Mouse (Mus musculus) stomach, postnatal 0 days (tissue): Measurements from ENCODE around the gene Mgst3. TPM values are rescaled to one million over a fixed set of nuclear protein-coding genes. Genes with fewer than 3 reads are reported as not detected.

ENCODE experiments used
- ATAC-seq: fragments of 200-750 bp; cut with Nextera tagmentation; 2 replicates; pipeline ENCODE4 v1.8.0; 2017; ENCODE audit not compliant: low FRiP score, low TSS enrichment
- DNase-seq: peaks from one replicate; pipeline ENCODE4 v3.0.0-alpha.2; 2016; ENCODE audit warnings: low spot score
- H3K27ac ChIP-seq: fragments of 300-500 bp; sonication (generic); replicated peaks from 2 replicates; pipeline ENCODE4 v1.5.1; 2014; ENCODE audit warnings: mild to moderate bottlenecking, control low read depth
- H3K27me3 ChIP-seq: fragments of 300-500 bp; sonication (generic); 2 replicates; pipeline ENCODE4 v1.6.1; 2014; ENCODE audit warnings: low read length; ENCODE audit not compliant: control insufficient read depth, insufficient read depth
- H3K36me3 ChIP-seq: fragments of 300-500 bp; sonication (generic); 2 replicates; pipeline ENCODE4 v1.6.1; 2014; ENCODE audit warnings: low read length, mixed read lengths; ENCODE audit not compliant: control insufficient read depth, insufficient read depth
- H3K4me1 ChIP-seq: fragments of 300-500 bp; sonication (generic); replicated peaks from 2 replicates; pipeline ENCODE4 v1.6.1; 2014; ENCODE audit warnings: antibody characterized with exemption; ENCODE audit not compliant: control insufficient read depth, insufficient read depth
- H3K4me2 ChIP-seq: fragments of 300-500 bp; sonication (generic); replicated peaks from 2 replicates; pipeline ENCODE4 v1.6.1; 2014; ENCODE audit warnings: low read depth, mild to moderate bottlenecking, control low read depth, moderate library complexity
- H3K4me3 ChIP-seq: fragments of 300-500 bp; sonication (generic); 2 replicates; pipeline ENCODE4 v1.5.1; 2014; ENCODE audit warnings: low read depth, low read length, control low read depth
- H3K9ac ChIP-seq: fragments of 300-500 bp; sonication (generic); 2 replicates; pipeline ENCODE4 v1.6.1; 2014; ENCODE audit warnings: mild to moderate bottlenecking, low read length, control low read depth, mixed read lengths
- H3K9me3 ChIP-seq: fragments of 300-500 bp; sonication (generic); 2 replicates; pipeline ENCODE4 v1.6.1; 2016; ENCODE audit warnings: low read length; ENCODE audit not compliant: control insufficient read depth
- CTCF ChIP-seq: IDR thresholded peaks from 2 replicates; pipeline ENCODE4 v1.5.1; 2016; ENCODE audit warnings: antibody characterized with exemption, low read depth, mild to moderate bottlenecking, moderate library complexity
- EP300 ChIP-seq: optimal IDR thresholded peaks from 2 replicates; pipeline ENCODE3; 2016; ENCODE audit warnings: antibody characterized with exemption
- WGBS: fragments of 180-500 bp; shearing (Covaris S2); extraction: QIAGEN DNeasy Blood & Tissue Kit; methylation state at CpG from one replicate; pipeline ENCODE4 v1.1.7; 2014; 5-methylcytosine and 5-hydroxymethylcytosine counted together
- polyA plus RNA-seq: library from polyadenylated mRNA; unstranded; fragments of >200 nt; fragmentation: Nextera tagmentation; extraction: Ambion mirVana; gene quantifications from 2 replicates; pipeline ENCODE4 v1.2.1, GENCODE M21; 2015

Mgst3 gene
- polyA plus RNA-seq, 1 experiment from 2014 or later = 991 TPM

GRCm38 (mm10) chr1:167411991-167412715 is 18.5 kb upstream of the Mgst3 start:
- Histone ChIP-seq H3K9ac (no peak overlapping the region), H3K36me3 (no peaks in the 10 kb centered on the region), H3K4me3 (no peak overlapping the region), H3K4me2 (no peak overlapping the region), H3K4me1 (no peaks in the 10 kb centered on the region), H3K27ac (no peak overlapping the region), H3K9me3 (no peaks in the 10 kb centered on the region), H3K27me3 (no peaks in the 10 kb centered on the region)
- ATAC-seq (no peak), DNase-seq (no peak)
- WGBS = 47% methylated on average over 12 of the region's 12 CpGs
- TF ChIP-seq EP300 (no peak), CTCF (no peak)

GRCm38 (mm10) chr1:167409601-167410000 is 16.0 kb upstream of the Mgst3 start:
- ATAC-seq (no peak), DNase-seq (no peak)
- no peaks in the 10 kb centered on the region for H3K9me3 ChIP-seq
- WGBS = 80% methylated on average over 4 of the region's 4 CpGs
- H3K36me3 ChIP-seq = no peaks in the 10 kb centered on the region
- no peaks in the 10 kb centered on the region for H3K4me1 ChIP-seq
- H3K27me3 ChIP-seq = no peaks in the 10 kb centered on the region
- no peak for TF ChIP-seq CTCF
- no peak for TF ChIP-seq EP300
- no peak overlapping the region for H3K9ac ChIP-seq
- no peak overlapping the region for H3K27ac ChIP-seq
- no peak overlapping the region for H3K4me2 ChIP-seq
- H3K4me3 ChIP-seq = no peak overlapping the region

- no peaks in the 10 kb centered on the region for H3K9me3 ChIP-seq
- DNase-seq = no peak
- TF ChIP-seq EP300 (no peak), CTCF (no peak)
- H3K9ac ChIP-seq = no peak overlapping the region
- H3K4me2 ChIP-seq = no peak overlapping the region
- no peak overlapping the region for H3K4me3 ChIP-seq
- H3K36me3 ChIP-seq = no peaks in the 10 kb centered on the region
- 83% methylated on average over 4 of the region's 4 CpGs for WGBS
- no peaks in the 10 kb centered on the region for H3K4me1 ChIP-seq
- H3K27ac ChIP-seq = no peak overlapping the region
- ATAC-seq = no peak
- H3K27me3 ChIP-seq = no peaks in the 10 kb centered on the region
Measured at GRCm38 (mm10) chr1:167405237-167405636, 11.6 kb upstream of the Mgst3 start.

GRCm38 (mm10) chr1:167393281-167393680 is 360 bp downstream of the Mgst3 start:
- under 1% methylated on average over 15 of the region's 15 CpGs for WGBS
- Histone ChIP-seq H3K27me3 (no peaks in the 10 kb centered on the region), H3K9me3 (no peaks in the 10 kb centered on the region), H3K4me1 (0 out of 2 replicates have a peak, but pooled peaks cover 2% of the 10 kb centered on the region), H3K9ac (peak overlapping the region; percentile 77), H3K27ac (peak overlapping the region; percentile 91), H3K4me3 (peak overlapping the region; percentile 63), H3K36me3 (no peaks in the 10 kb centered on the region), H3K4me2 (peak overlapping the region; percentile 75)
- DNase-seq (no peak), ATAC-seq (peak; percentile 7; the same call in 1 of the 2 replicates)
- no peak for TF ChIP-seq EP300
- peak; percentile 34 for TF ChIP-seq CTCF

GRCm38 (mm10) chr1:167392687-167393086 is 954 bp downstream of the Mgst3 start:
- peak overlapping the region; percentile 77 for H3K9ac ChIP-seq
- H3K4me3 ChIP-seq = peak overlapping the region; percentile 63
- H3K4me1 ChIP-seq = 0 out of 2 replicates have a peak, but pooled peaks cover 2% of the 10 kb centered on the region
- peak overlapping the region; percentile 75 for H3K4me2 ChIP-seq
- H3K27me3 ChIP-seq = no peaks in the 10 kb centered on the region
- WGBS = 6% methylated on average over 8 of the region's 8 CpGs
- H3K9me3 ChIP-seq = no peaks in the 10 kb centered on the region
- DNase-seq (peak; percentile 55), ATAC-seq (peak; percentile 62)
- H3K27ac ChIP-seq = peak overlapping the region; percentile 91
- TF ChIP-seq EP300 = no peak
- TF ChIP-seq CTCF = no peak
- no peaks in the 10 kb centered on the region for H3K36me3 ChIP-seq

GRCm38 (mm10) chr1:167392031-167392640 is 1.5 kb downstream of the Mgst3 start:
- peak overlapping the region; percentile 63 for H3K4me3 ChIP-seq
- TF ChIP-seq EP300 = no peak
- no peak for TF ChIP-seq CTCF
- ATAC-seq = no peak
- no peaks in the 10 kb centered on the region for H3K27me3 ChIP-seq
- H3K27ac ChIP-seq = peak overlapping the region; percentile 91
- H3K36me3 ChIP-seq = no peaks in the 10 kb centered on the region
- peak overlapping the region; percentile 75 for H3K4me2 ChIP-seq
- H3K9ac ChIP-seq = peak overlapping the region; percentile 77
- H3K9me3 ChIP-seq = no peaks in the 10 kb centered on the region
- 17% methylated on average over 2 of the region's 2 CpGs for WGBS
- no peak for DNase-seq
- 0 out of 2 replicates have a peak, but pooled peaks cover 2% of the 10 kb centered on the region for H3K4me1 ChIP-seq
